Mouse (Mus musculus): ENCODE data around the gene Nek3.

DNA sequence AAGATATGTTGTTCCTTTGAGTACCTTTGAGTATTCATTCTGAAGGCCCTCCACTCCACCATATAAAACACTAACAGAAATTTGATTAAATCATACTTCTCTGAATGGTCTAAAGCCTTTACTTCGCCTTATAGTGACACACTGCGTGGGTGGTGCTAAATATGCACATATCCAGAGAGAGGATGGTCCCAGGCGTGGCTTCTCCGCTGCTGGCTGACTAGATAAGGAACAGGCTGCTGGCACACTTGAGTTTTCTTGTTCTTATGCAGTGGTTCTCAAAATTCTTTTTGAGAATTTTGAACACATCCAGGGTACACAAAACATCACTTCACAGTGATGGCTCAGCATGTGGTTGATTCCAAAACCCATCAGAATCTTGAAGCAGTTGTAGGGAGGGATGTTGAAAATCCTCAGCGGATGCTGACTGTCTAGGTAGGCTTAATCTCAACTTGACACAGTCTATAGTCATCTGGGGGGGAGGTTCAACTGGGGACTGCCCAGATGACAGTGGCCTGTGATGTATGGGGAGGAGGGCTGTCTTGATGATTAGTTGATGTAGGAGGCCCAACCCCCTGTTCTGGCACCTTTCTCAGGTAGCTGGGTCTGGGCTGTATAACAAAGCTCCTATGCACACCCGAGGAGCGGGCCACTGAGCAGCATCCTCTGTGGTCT is 32.0 kb downstream of the Nek3 start:
- TF ChIP-seq CTCF (IDR thresholded peaks at IDR 0.05; ENCODE audit: extremely low read depth, insufficient read depth, low read length): no peak
- TF ChIP-seq POLR2A (IDR thresholded peaks at IDR 0.05; ENCODE audit: extremely low read depth, insufficient read depth, low read length): no peak
